Mouse (Mus musculus): ENCODE results near the gene Ankle2.

GRCm38 (mm10) chr5:110244091-110244490, 13.3 kb downstream of the Ankle2 start:
- TF ChIP-seq CTCF (IDR thresholded peaks at IDR 0.05; ENCODE audit: low read depth, low read length) (no peak), POLR2A (IDR thresholded peaks at IDR 0.05; ENCODE audit: borderline replicate concordance, low read depth, low read length) (no peak)
